Mouse (Mus musculus) MEL (cell line): ENCODE measurements around the gene Mfsd4b3.

Source experiments
- CTCF ChIP-seq, 3 experiments: IDR thresholded peaks in 2 of 3; conservative IDR thresholded peaks in 1 of 3; 2 replicates each; pipeline ENCODE4 v1.5.1; 2011 to 2012; ENCODE audit warnings: low read length in 3 of 3, low read depth in 2 of 3, mild to moderate bottlenecking in 2 of 3, improper control_type of control experiment in 1 of 3, inconsistent platforms in 1 of 3, mixed read lengths in 1 of 3, moderate library complexity in 1 of 3; ENCODE audit not compliant: control insufficient read depth in 1 of 3, insufficient read depth in 1 of 3, poor library complexity in 1 of 3, severe bottlenecking in 1 of 3
- EP300 ChIP-seq, 2 experiments: IDR thresholded peaks; 2 replicates each; pipeline ENCODE4 v1.6.1; 2011; ENCODE audit warnings: improper control_type of control experiment in 2 of 2, low read length in 2 of 2, low read depth in 1 of 2, mild to moderate bottlenecking in 1 of 2
- GATA1 ChIP-seq: IDR thresholded peaks from 2 replicates; pipeline ENCODE4 v1.6.1; 2011; ENCODE audit warnings: low read depth, low read length, improper control_type of control experiment
- POLR2A ChIP-seq, 2 experiments: IDR thresholded peaks; 2 replicates each; pipeline ENCODE4 v1.6.1; 2011 to 2012; ENCODE audit warnings: low read length in 2 of 2, mild to moderate bottlenecking in 2 of 2, control low read depth in 1 of 2, improper control_type of control experiment in 1 of 2, low read depth in 1 of 2, moderate library complexity in 1 of 2; ENCODE audit not compliant: control insufficient read depth in 1 of 2, insufficient read depth in 1 of 2, poor library complexity in 1 of 2
- RAD21 ChIP-seq: IDR thresholded peaks from 2 replicates; pipeline ENCODE4 v1.6.1; 2011; ENCODE audit warnings: mild to moderate bottlenecking, low read depth, low read length, improper control_type of control experiment
- TBP ChIP-seq: IDR thresholded peaks from 2 replicates; pipeline ENCODE4 v1.8.0; 2011; ENCODE audit warnings: low read depth, low read length, improper control_type of control experiment

DNA sequence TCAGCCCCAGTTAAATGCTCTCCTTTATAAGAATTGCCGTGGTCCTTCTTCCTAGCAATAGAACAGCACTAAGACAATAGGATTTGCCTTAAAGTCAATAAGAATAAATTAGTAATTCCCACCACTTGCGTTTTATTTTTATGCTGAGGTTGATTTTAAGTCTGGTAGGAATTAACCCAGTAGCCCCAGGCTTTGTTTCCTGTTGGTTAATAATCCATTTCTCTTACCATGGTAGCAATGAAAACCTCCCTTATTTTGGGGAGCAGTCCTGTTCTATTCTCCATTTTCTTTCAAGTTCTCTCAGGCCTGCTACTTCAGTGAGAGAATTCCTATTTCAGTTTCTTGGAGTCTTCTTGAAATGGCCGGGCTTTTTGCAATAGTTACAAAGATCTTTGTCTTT is 55.8 kb downstream of the Mfsd4b3 start:
- TF ChIP-seq EP300 (IDR thresholded peaks at IDR 0.05; ENCODE audit: low read depth in 1 of 2, low read length in 2 of 2) = no peak
- no peak for TF ChIP-seq RAD21
- TF ChIP-seq CTCF (IDR thresholded peaks at IDR 0.05 in 2 of 3, conservative IDR thresholded peaks at IDR 0.05 in 1 of 3; ENCODE audit: control insufficient read depth in 1 of 3, insufficient read depth in 1 of 3, low read depth in 2 of 3, low read length in 3 of 3, poor library complexity in 1 of 3, severe bottlenecking in 1 of 3) = no peak
- no peak for TF ChIP-seq POLR2A (IDR thresholded peaks at IDR 0.05; ENCODE audit: control insufficient read depth in 1 of 2, insufficient read depth in 1 of 2, low read depth in 1 of 2, low read length in 2 of 2, poor library complexity in 1 of 2)
- TF ChIP-seq TBP = no peak
- TF ChIP-seq GATA1 = no peak
